Mouse (Mus musculus) lung, adult 2 months (tissue): ENCODE results near the gene Rab3a.

Experiments
- CTCF ChIP-seq: fragments of 200-500 bp; IDR thresholded peaks from 2 replicates; pipeline ENCODE4 v1.5.1; 2011; ENCODE audit warnings: mild to moderate bottlenecking, low read length, control low read depth; ENCODE audit not compliant: insufficient read depth
- POLR2A ChIP-seq: fragments of 200-500 bp; IDR thresholded peaks from 2 replicates; pipeline ENCODE4 v1.6.1; 2011; ENCODE audit warnings: low read depth, mild to moderate bottlenecking, control low read depth, low read length, borderline replicate concordance; ENCODE audit errors: extremely low read depth

- TF ChIP-seq CTCF (no peak), POLR2A (no peak)
Measured at GRCm38 (mm10) chr8:70746676-70747075, 7.8 kb upstream of the Rab3a start.
